Mouse (Mus musculus) frontal cortex, adult (tissue): ENCODE measurements at regions not wholly inside any gene's neighbourhood (a gene's known extent, or its start where the extent isn't known, plus 50 kb on each side); places are given as distances from the start of the nearest gene placed in this dataset.
"Not testable (repeated sequence)": the region's sequence is repeated elsewhere in the genome, so short reads cannot be mapped to it uniquely, and the experiment has no call there.

Experiments
- ATAC-seq: cut with Nextera tagmentation; 2 replicates; pipeline ENCODE4 v1.9.2; 2017; ENCODE audit warnings: mild to moderate bottlenecking, moderate library complexity, mixed read lengths; ENCODE audit not compliant: low TSS enrichment

GRCm38 (mm10) chr19:35639945-35640344 is 417.4 kb downstream of the Htr7 start:
- ATAC-seq = no peak

- ATAC-seq = peak; percentile 55
Observed at GRCm38 (mm10) chr19:35621771-35622170, 435.5 kb downstream of the Htr7 start.

GRCm38 (mm10) chr19:35595384-35595783 is 461.9 kb downstream of the Htr7 start:
- ATAC-seq = no peak

GRCm38 (mm10) chr19:35575979-35576378 is 481.3 kb downstream of the Htr7 start:
- ATAC-seq = peak; percentile 94

- ATAC-seq = peak; percentile 97
Observed at GRCm38 (mm10) chr19:35549381-35549780, 507.9 kb downstream of the Htr7 start.

GRCm38 (mm10) chr19:35536816-35537215 is 520.5 kb downstream of the Htr7 start:
- ATAC-seq = no peak

GRCm38 (mm10) chr19:35529276-35529675 is 528.0 kb downstream of the Htr7 start:
- peak; percentile 73 for ATAC-seq

GRCm38 (mm10) chr19:35493721-35494120 is 563.6 kb downstream of the Htr7 start:
- ATAC-seq = no peak

- ATAC-seq = no peak
Observed at GRCm38 (mm10) chr19:35491354-35491753, 566.0 kb downstream of the Htr7 start.

GRCm38 (mm10) chr19:35485616-35486015 is 563.5 kb downstream of the Kif20b start:
- not testable (repeated sequence) for ATAC-seq

GRCm38 (mm10) chr19:35482469-35482868 is 560.3 kb downstream of the Kif20b start:
- ATAC-seq = no peak

GRCm38 (mm10) chr19:35453942-35454341 is 531.8 kb downstream of the Kif20b start:
- no peak for ATAC-seq

GRCm38 (mm10) chr19:35442466-35442865 is 520.3 kb downstream of the Kif20b start:
- peak; percentile 83 for ATAC-seq

- ATAC-seq = no peak
Observed at GRCm38 (mm10) chr19:35438074-35438473, 515.9 kb downstream of the Kif20b start.
